Mouse (Mus musculus): ENCODE measurements around the gene Nlgn2.

- TF ChIP-seq GATA1 (IDR thresholded peaks at IDR 0.05; ENCODE audit: borderline replicate concordance, low read length) (no peak), FLI1 (IDR thresholded peaks at IDR 0.05; ENCODE audit: low read length) (no peak)
These were observed 34.3 kb downstream of the Nlgn2 start for GRCm38 (mm10) chr11:69803328-69803727.
